Mouse (Mus musculus) right cerebral cortex, postnatal 4 days (tissue): ENCODE measurements around the gene Rnf214.

Experiments used
- DNase-seq: peaks from one replicate; pipeline ENCODE4 v3.0.0-alpha.2; 2022

Rnf214 gene

DNA sequence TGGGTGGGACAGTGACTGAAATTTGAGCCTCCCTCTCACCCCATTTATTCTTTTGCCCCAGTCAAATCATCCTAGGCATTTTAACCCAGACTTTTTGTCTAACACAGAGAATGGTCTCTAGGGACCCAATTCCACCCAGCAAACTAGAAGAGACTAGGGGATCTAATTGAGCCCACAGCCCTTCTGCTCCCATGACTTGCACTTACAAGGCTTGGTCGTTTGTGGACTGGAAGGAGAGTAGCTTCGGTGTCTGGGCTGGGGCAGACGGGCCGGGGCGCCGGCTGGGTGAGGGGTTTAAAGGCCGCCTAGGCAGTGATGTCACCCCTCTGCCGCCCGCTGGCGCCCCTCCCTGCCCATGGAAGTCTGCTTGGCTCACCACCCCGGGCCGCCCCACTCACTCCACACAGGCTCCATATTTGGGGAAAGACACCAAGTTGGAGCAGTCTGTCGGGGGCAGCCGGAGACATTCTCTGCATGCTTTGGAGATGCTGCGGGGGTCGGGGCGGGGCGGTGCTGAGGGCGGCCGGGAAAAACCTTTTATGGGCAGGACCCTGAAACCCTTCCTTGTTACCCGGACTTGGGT, 29.0 kb upstream of the Rnf214 start, which contains the start of gene Tagln:
Gene Tagln (minus strand): TSS at position 431 of the 583 bp plus-strand sequence.
- peak; percentile 27 for DNase-seq

DNA sequence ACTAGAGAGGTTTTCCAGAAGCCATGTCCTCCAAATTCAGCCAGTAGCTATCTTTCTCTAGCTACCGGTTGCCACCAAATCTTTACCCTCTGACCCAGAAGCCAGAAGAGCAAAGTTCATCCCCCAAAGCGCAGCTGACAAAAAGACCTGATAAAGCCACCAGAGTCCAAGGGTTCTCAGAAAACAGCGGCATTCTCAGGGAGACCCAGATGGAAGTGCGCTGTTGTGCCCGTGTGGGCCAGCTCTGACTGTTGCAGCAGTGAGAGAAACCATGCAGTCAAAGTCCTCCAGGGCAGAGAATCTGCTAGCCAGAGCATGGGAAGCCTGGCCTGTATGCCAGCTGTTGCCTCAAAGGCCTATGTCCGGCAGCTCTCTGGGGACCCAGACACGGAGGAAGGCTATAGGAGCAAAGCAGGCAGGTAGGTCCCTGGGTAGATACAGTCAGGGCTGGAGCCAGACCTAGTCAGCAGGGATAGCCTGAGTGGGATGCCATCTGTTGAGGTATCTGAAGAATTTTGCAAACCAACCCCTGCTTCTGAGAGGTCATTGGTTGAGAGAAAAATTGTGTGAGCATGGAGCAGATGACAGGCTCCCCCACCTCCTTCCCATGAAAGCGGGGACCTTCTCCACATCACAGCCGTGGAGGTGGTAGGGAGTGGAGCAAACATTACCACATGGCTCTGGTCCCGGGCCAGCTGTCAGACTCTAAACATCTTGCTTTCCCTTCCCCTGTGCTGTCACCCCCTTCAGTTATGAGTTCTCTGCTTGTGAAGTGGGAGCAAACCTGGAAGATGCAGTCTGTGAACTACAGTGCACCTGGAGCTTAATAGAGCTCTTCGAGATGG, 26.1 kb upstream of the Rnf214 start:
- DNase-seq, result no peak

DNA sequence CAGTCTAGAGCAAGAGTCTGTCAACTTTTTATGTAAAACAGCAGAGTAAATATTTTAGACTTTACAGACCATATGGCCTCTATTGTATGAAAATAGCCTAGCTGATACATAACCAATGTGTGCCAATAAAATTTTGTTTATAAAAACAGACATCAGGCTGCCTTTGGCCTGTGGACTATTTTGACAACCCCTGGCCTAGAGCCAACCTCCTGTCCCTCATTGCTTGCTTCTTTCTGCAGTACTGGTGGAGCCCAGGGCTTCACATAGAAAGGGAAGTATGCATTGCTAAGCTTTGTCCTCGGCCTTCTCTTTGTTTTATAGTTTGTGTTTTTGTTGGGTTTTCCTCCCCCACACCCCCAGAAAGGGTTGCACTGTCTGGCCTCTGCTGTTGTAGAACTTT, 25.2 kb upstream of the Rnf214 start:
- DNase-seq, result no peak

DNA sequence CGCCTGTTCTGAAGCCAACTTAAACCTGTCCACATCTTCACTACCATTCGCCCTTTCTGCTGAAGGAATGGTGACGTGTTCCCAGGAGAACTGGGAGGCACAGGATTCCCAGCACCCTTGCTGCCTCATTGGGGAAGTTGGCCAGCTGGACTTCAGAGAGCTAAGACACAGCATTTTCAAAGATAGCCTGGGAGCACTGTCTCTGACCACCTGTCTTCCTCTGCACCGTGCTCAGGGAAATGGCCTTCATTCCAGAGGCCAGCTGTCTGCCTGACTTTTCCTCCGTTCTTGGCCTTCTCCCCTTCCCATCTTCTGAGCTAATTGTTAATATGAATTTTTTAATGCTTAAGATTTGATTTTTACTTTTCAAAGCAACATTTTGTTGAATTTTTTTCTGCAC, 22.6 kb upstream of the Rnf214 start:
- DNase-seq, result no peak

DNA sequence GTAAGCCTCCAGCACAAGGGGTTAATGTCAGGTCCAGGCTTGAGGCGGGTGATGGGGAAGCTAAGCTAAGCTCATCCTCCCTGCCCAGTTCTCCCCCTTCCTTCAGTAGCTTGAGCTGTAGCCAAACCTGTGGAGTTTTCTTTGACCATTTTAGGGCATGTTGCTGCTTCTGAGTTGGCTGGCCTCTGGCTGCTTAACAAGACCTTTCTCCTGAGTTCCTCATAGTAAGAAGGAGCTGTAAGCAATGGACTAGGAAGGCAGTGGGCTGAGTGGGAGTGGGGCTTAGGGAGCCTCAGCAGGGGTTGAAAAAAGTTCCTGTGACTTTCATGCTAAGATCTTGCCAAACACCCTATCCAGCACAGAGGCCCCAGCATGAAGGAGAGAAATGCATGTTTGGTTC, 13.2 kb upstream of the Rnf214 start:
- no peak for DNase-seq

DNA sequence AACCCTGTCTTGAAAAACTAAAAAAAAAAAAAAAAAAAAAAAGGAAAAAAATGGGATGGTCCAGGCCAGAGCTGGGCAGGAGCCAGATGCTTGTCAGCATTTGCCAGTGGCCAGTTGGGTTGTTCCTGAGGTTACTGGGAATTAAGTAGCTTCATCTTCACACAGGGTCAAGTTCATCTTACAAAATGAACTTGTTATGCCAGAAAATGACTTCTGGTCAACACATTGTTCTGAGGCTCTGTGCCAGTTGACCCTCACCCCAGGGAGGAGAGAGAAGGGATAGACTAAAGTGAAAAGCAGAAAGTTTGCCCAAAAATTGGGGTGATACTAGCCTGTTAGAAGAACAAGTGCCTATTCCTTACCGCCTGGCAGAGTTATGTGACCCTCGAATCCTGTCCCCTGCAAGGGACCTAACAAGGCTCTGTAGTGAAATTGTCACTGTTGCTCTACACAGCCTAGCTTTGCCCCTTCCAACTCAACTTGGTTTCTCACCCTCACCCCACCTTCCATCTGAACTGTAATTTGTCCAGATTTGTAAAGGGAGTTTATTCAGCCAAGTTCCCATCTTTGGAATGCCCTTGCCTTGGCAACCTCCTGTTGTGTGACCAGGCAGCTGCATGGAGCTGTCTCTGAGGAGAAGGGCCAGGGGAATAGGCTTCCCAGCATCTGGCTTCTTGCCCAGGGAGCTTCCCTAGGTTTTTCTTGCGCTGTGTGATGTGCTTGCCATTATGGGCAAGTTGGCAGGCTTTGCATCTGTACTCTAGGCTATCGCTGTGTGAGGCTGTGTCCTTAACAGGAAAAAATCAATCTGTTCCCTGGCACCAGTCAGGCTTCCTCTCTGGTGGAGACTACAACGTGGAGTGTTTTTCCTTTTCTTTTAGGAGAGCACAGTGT, 10.6 kb upstream of the Rnf214 start:
- peak; percentile 64 for DNase-seq

DNA sequence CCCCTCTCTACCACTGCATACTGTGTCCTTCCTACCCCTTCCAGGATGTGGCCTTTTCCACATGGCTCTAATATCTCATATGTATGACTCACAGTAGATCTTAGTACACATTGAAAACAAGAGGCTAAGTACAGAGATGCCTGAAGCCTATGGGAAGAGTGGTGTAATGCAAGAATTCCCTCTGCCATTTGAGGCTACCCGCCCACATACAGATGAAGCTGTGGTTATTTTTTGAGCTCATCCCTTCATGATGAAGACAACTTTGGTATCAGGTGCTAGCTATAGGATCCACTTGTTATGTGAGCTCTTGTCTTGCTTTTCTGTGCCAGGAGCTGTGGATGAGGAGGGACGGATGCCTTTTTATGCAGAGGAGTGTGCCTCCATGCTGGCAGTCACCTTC, 8.9 kb upstream of the Rnf214 start:
- no peak for DNase-seq

DNA sequence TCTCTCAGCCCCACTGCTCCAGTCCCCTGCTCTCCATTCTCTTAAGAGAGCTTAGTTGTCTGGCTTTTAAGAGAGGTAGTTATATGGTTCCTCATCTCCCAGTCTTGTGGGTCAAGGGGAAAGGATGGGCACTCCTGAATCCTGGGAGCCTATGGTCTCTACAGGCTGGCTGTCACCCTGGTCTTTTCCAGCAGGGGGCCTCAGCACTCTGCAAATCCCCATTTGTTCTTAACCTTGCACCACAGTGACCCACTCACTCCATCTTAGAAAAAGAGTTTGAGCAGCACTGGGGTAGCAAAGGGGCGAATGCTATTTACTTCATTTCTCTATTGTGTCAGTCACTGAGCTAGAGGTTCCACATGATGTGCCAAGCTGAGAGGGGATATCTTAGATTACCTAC, 5.0 kb upstream of the Rnf214 start:
- DNase-seq, result peak; percentile 50

DNA sequence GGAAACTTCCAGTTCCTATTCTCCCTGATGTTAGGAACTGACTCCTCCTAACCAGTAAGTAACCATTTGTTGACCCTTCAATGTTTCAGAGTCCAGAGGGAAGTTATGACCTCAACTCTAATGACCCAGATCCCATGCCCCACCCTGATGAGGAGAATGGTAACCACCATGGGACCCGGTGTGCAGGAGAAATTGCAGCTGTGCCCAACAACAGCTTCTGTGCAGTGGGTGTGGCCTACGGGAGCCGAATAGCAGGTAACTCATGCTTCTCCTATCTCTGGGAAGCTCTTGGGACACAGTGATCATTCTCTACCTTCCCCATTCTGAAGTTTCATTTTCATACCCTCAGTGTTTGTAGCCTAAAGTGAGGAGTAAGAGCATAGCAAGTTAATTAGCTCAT, 4.3 kb upstream of the Rnf214 start:
- no peak for DNase-seq

DNA sequence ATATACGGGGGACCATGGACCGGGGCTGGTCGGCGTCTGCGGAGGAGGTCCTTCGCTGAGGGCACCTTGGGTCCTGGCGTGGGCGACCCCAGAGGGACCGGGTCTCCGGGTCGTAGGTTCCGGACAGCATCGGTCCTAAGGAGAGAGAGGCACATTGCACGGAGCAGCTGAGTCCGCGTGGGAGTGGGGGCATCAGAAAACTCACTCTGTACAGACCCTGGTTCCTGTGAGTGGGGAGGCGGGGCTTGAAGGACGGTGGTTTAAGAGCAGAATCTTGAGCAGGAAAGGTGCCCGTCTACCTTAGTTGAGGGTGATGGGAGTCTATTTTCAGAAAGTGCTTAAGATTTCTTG, 342 bp upstream of the Rnf214 start:
- no peak for DNase-seq

DNA sequence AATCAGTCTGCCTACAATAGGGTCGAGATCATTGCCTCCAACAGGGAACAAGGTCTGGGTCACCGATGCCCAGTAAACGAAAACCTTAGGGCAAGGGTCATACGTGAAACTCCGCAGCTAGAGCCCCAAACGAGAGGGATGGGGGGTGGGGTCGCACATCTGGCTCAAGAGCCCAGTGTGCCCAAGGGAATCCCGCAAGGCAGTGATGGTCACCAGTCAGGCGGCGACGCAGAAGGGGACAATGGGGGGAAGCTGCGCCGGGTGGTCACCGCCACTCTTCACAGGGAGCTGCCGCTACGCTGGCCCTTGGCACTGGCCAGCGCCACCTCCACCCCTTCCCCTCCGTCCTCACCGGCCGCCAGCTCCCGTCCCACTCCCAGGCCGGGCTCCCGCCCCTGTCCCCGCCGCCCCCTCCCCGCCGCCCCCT, 887 bp downstream of the Rnf214 start:
- DNase-seq, result peak; percentile 31

DNA sequence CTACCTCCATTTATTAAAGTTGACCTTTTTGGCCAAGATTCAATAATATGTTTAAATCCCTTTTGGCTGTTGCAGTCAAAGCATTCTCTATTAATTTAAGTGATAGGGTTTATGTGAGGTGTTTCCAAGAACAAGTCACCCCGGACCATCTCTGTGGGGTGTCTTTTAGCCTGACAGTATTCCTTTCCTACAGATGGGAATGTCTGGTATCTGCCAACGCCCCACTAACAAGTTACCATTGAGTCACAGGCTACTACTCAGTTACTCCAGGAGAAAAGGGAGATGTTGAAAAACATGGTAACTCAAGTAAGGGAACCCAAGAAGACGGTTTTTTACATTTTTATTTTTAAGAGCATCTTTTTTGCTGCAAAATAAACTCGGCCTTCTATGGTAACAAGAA, 1.5 kb downstream of the Rnf214 start:
- no peak for DNase-seq

DNA sequence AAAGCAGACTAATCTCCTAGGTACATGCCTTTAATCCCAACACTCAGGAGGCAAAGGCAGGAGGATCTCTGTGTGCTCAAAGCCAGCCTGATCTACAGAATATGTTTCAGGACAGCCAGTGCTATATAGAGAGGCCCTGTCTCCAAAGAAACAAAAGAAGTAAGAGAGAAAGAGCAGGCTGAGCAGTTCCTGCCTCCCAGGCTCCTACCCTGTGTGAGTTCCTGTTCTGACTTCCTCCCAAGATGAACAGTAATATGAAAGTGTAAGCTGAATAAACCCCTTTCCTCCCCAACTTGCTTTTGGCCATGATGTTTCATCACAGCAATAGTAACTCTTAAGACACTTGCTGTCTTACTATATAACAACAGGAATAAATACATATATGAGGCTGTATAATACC, 13.0 kb downstream of the Rnf214 start:
- no peak for DNase-seq

DNA sequence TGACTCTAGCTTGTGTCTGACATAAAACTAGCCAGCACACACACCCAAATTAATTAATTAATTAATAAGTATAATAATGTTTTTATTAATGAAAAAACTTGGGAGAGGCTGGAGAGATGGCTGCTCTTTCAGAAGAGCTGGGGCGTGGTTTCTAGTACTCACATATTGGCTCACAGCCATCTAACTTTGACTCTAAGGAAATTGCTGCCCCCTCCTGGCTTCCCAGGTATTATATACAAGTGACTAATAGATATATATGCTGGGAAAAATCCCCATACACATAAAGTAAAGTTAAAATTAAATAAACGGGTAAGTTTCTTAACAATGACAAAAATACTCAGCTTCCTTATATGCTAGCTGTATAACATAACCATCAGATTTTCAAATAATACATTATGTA, 28.8 kb downstream of the Rnf214 start:
- no peak for DNase-seq

DNA sequence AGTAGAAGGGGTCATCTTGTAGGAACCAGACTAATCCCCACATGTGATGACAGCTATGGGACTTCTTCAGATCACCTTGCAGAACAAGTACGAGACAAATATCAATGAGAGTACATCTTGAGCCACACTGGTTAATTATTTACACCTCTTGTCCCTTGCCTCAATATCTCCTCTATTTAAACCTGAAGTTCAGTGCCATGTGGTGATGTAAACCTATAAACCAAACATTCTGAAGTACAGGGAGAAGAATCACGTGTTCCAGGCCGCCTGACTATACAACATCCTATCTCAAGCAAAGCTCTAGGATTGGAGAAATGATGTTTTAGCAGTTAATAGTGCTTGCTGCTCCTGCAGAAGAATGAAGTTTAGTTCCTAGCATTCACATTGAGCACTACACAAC, 36.4 kb downstream of the Rnf214 start:
- DNase-seq, result no peak

DNA sequence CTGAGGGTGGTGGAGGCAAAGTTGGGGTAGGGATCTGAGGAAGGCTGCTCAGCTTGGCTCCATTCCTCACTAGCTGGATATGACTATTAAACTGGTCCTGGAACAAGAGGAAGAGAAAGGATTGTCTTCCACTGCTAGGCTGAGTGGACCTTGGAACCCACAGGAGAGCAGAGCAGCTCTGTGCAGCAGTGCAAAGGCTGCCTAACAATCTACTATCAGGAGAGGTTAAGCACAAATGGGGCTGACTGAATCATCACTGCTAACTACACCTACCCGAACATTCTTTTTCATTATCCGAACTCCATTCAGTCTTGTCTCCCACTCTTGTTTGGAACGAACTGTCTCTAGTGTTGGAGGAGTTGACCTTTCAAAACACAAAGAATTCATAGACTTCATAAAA, 37.5 kb downstream of the Rnf214 start:
- no peak for DNase-seq

DNA sequence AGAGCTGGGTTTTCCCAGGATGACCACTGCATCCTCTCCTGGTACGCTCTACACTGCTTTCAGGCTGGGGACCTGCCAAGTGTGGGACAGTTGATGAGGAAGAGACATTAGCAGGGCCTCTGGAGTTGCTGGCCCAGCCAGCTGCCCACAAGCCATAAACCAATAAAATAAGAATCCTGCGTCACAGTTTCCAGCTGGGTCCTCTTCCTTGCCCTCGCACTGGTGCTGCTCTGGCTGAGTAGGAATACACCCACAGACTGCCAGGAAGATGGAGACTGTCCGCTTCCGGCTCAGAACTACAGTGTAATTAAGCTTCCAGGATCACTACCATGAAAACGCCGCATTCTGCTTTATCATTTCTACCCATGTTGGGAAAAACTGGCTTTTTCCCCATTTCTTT, 44.9 kb downstream of the Rnf214 start:
- no peak for DNase-seq

DNA sequence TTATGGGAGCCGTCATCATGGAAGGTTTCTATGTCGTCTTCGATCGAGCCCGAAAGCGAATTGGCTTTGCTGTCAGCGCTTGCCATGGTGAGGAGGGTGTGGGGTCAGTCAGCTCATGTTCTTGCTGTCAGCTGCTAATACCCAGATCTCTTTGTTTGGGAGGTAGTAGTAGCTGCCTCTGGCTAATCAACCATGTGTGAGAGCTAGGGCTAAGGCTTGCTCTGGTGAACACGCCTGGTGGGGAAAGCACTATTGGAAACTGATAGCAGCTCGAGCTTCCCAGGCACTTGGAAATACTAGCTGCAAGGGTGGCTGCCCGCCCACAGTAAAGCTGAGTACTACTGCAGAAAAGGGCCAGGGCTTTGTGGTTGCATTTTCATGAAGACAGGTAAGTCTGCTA, 47.3 kb downstream of the Rnf214 start:
- DNase-seq, result no peak

DNA sequence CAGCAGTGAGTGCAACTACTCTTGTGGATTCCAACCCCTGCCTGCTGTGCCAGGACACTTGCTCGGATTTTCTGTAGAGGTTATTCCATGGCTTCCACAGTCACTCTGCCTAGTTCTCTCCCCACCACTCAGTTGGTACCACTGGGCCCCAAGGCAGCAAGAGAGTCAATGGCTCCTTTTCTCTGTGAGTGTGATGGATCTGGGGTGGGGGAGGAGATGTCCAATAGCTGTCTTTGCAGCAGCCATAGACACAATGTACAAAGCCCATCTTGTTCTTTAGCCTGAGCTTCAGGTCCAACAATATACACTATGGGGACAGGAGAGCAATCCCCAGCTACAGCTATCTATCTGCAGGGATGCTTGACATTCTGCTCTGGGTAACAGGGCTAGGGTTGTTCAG, 52.6 kb downstream of the Rnf214 start:
- DNase-seq, result no peak

DNA sequence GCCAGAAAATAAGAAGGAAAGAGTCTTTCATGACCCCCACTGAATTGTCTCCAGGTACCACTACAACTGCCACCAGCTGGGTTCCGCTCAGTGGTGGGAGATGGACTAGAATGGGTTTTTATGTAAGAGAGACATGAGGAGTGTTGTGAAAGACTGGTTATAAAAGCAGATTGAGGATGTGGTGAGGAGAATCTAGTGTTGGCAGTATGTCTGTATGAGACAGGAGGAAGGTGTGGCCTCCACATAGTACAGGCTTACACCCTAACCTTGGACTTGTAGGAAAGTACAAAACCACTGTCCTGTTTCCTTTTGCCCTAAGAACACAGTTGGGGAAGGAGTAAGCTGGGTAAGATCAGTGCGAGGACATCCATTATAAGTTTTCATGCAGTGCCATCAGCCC, 53.0 kb downstream of the Rnf214 start:
- no peak for DNase-seq

DNA sequence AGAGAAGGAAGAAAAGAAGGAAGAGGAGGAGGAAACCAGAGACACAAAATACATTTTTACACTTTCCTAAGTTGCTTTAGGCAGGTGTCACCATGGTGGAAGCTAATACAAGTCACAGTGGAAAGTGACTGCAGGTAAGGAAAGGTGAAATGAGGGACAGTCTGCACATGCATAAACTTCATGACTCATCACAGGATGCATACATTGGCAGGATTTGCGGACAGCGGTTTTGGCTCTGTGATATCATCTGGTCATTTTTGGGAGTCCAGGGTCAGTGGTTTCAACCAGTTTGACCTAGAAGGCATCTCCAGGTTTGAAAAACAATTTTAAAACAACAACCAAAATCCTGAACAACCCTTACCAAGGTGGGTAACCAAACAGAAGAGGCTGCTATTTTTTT, 54.9 kb downstream of the Rnf214 start:
- DNase-seq, result no peak

DNA sequence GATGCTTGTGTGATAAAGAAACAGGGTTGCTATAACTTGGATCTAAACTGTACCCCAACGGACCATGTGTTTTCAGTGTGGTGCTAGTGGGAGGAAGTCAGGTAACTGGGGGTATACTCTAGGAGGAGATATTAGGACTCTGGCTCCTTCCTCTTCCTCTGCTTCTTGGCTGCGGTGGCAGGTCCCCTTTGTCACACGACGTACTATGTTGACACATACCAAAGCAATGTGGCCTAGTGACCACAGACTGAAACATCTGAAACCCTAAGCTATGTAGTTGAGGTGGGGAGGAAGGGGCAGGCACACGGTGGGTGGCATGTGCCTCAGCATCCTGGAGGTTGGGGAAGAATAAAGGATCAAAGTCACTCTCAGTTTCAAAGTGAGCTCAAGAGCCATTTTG, 55.4 kb downstream of the Rnf214 start:
- no peak for DNase-seq

DNA sequence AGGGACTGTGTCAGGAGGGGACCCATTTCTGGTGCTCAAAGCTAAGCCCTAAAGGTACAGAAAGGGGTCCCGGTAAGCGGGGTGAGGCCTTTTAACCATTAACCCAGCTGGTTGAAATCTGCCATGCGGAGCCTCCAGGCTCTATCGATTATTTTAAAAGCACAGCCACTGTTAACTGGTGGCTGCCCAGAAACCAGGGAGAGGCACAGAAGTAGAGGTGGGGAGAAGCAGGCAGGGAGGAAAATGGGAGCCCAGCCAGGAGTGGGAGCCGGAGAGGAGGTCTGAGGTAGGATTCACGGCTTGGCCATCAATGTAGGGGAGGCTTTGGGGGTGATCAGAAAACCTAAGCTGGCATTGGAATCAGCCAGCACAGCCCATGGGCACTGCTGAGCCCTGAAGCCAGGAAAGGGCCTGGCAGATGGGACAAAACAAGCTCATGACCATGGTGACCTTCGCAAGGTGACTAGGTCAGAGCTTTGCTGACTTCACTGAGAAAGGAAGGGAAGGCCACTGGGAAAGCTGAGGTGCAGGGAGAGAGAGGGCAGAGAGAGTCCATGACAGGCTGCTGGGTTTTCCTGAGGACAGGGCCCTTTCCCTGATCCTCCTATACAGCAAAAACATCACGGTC, 56.1 kb downstream of the Rnf214 start:
- DNase-seq, result no peak
